Mouse (Mus musculus): Measurements from ENCODE around the gene Anp32e. TPM values are rescaled to one million over a fixed set of nuclear protein-coding genes. Genes with fewer than 3 reads are reported as not detected.
"Not testable (repeated sequence)": the region's sequence is repeated elsewhere in the genome, so short reads cannot be mapped to it uniquely, and the experiment has no call there.

Gene Anp32e
- polyA plus RNA-seq, 1 experiment from 2014 or later: 54.2 TPM

DNA sequence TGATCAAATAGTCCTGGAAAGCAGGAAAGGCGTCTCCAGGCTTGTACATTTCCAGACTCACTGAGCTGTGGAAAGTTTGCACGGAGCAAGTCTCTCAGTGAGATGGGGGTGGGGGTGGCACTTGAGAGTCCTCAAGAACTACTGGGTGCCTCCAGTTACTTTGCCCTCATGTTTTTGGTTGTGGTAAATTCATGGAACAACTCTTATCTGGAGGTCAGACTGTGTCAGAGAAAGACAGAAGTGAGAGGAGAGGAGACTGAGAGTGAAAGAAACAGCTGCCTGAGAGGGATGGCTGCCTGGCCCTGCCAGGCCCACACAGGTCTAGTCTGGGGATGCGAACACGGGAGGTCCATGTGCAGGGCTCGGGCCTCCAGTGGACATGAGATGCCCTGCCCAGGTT is 26.3 kb downstream of the Anp32e start:
- H3K4me3 ChIP-seq (ENCODE audit: low read depth, low read length): no peak overlapping the region
- WGBS: 96% methylated on average over 5 of the region's 5 CpGs

GRCm38 (mm10) chr3:95957359-95958148 is 28.5 kb downstream of the Anp32e start:
- 62% methylated on average over 8 of the region's 8 CpGs for WGBS
- H3K36me3 ChIP-seq (ENCODE audit: control insufficient read depth, insufficient read depth, low read length): no peaks in the 10 kb centered on the region
- no peak overlapping the region for H3K9ac ChIP-seq (replicated peaks; ENCODE audit: low read depth, low read length)
- H3K27ac ChIP-seq (ENCODE audit: low read length): 0 out of 2 replicates have a peak overlapping the region, but pooled peaks have one; percentile 3
- ATAC-seq (ENCODE audit: insufficient number of reproducible peaks, insufficient read depth, low FRiP score, low read depth): no peak
- no peaks in the 10 kb centered on the region for H3K27me3 ChIP-seq (ENCODE audit: control insufficient read depth, insufficient read depth, low read length)
- H3K9me3 ChIP-seq (ENCODE audit: control insufficient read depth, low read depth, low read length): no peaks in the 10 kb centered on the region
- H3K4me2 ChIP-seq (replicated peaks; ENCODE audit: low read depth, low read length): no peak overlapping the region
- 0 out of 2 replicates have a peak, but pooled peaks cover 4% of the 10 kb centered on the region for H3K4me1 ChIP-seq (ENCODE audit: control insufficient read depth, insufficient read depth, low read length)
- no peak overlapping the region for H3K4me3 ChIP-seq (ENCODE audit: low read depth, low read length)

More for the DNA sequence above, 26.3 kb downstream of the Anp32e start:
- ATAC-seq (ENCODE audit: insufficient number of reproducible peaks, insufficient read depth, low FRiP score, low read depth): no peak
- Histone ChIP-seq H3K9ac (replicated peaks; ENCODE audit: low read depth, low read length) (no peak overlapping the region), H3K9me3 (ENCODE audit: control insufficient read depth, low read depth, low read length) (no peaks in the 10 kb centered on the region), H3K27ac (ENCODE audit: low read length) (no peak overlapping the region), H3K36me3 (ENCODE audit: control insufficient read depth, insufficient read depth, low read length) (no peaks in the 10 kb centered on the region), H3K4me2 (replicated peaks; ENCODE audit: low read depth, low read length) (no peak overlapping the region), H3K27me3 (ENCODE audit: control insufficient read depth, insufficient read depth, low read length) (no peaks in the 10 kb centered on the region), H3K4me1 (ENCODE audit: control insufficient read depth, insufficient read depth, low read length) (0 out of 2 replicates have a peak, but pooled peaks cover 4% of the 10 kb centered on the region)

DNA sequence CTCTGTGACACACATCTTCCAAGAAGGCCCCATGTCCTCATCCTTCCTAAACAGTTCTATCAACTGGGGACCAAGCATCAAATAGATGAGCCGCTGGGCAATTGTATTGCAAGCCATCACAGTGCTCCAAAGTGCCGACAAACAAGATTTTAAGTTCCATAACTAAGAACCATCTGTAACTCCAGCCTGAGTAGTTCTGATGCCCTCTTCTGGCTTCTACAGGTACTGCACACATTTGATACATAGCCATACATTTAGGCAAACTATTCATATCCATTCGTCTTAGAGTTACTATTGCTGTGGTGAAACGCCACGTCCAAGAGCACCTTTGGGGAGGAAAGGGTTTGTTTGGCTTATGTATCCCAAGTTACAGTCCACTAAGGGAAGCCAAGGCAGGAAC is 30.0 kb downstream of the Anp32e start:
- H3K4me3 ChIP-seq (ENCODE audit: low read depth, low read length): no peak overlapping the region
- 0 out of 2 replicates have a peak, but pooled peaks cover 4% of the 10 kb centered on the region for H3K4me1 ChIP-seq (ENCODE audit: control insufficient read depth, insufficient read depth, low read length)
- ATAC-seq (ENCODE audit: insufficient number of reproducible peaks, insufficient read depth, low FRiP score, low read depth): no peak
- WGBS: 81% methylated on average over 5 of the region's 5 CpGs
- H3K27me3 ChIP-seq (ENCODE audit: control insufficient read depth, insufficient read depth, low read length): no peaks in the 10 kb centered on the region
- no peak overlapping the region for H3K4me2 ChIP-seq (replicated peaks; ENCODE audit: low read depth, low read length)
- no peaks in the 10 kb centered on the region for H3K9me3 ChIP-seq (ENCODE audit: control insufficient read depth, low read depth, low read length)
- H3K9ac ChIP-seq (replicated peaks; ENCODE audit: low read depth, low read length): no peak overlapping the region
- H3K27ac ChIP-seq (ENCODE audit: low read length): no peak overlapping the region
- no peaks in the 10 kb centered on the region for H3K36me3 ChIP-seq (ENCODE audit: control insufficient read depth, insufficient read depth, low read length)

DNA sequence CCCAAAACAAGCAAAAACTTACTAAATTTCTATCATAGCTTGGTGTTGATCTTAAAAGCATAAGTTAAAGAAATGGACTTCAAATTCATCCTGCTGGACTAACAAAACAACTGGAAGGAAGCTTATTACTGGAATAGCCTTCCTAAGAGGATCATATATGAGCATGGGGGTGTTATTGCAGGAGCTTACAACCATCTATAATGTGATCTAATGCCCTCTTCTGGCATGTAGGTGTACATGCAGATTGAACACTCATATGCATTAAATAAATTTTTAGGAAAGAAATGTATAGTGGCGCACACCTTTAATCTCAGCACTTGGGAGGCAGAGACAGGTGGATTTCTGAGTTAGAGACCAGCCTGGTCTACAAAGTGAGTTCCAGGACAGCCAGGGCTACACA is 30.8 kb downstream of the Anp32e start:
- 93% methylated on average over 1 of the region's 1 CpGs for WGBS
- Histone ChIP-seq H3K4me1 (ENCODE audit: control insufficient read depth, insufficient read depth, low read length) (0 out of 2 replicates have a peak, but pooled peaks cover 4% of the 10 kb centered on the region), H3K9ac (replicated peaks; ENCODE audit: low read depth, low read length) (no peak overlapping the region), H3K27ac (ENCODE audit: low read length) (no peak overlapping the region), H3K9me3 (ENCODE audit: control insufficient read depth, low read depth, low read length) (no peaks in the 10 kb centered on the region), H3K27me3 (ENCODE audit: control insufficient read depth, insufficient read depth, low read length) (no peaks in the 10 kb centered on the region), H3K36me3 (ENCODE audit: control insufficient read depth, insufficient read depth, low read length) (no peaks in the 10 kb centered on the region), H3K4me3 (ENCODE audit: low read depth, low read length) (no peak overlapping the region), H3K4me2 (replicated peaks; ENCODE audit: low read depth, low read length) (no peak overlapping the region)
- ATAC-seq (ENCODE audit: insufficient number of reproducible peaks, insufficient read depth, low FRiP score, low read depth): no peak

GRCm38 (mm10) chr3:95962182-95962581 is 33.1 kb downstream of the Anp32e start:
- H3K9me3 ChIP-seq (ENCODE audit: control insufficient read depth, low read depth, low read length); H3K27ac ChIP-seq (ENCODE audit: low read length); H3K4me3 ChIP-seq (ENCODE audit: low read depth, low read length); H3K27me3 ChIP-seq (ENCODE audit: control insufficient read depth, insufficient read depth, low read length); H3K36me3 ChIP-seq (ENCODE audit: control insufficient read depth, insufficient read depth, low read length); H3K9ac ChIP-seq (replicated peaks; ENCODE audit: low read depth, low read length); ATAC-seq (ENCODE audit: insufficient number of reproducible peaks, insufficient read depth, low FRiP score, low read depth); H3K4me2 ChIP-seq (replicated peaks; ENCODE audit: low read depth, low read length); H3K4me1 ChIP-seq (ENCODE audit: control insufficient read depth, insufficient read depth, low read length): not testable (repeated sequence)
- WGBS: 79% methylated on average over 8 of the region's 8 CpGs

- no peak for ATAC-seq (ENCODE audit: insufficient number of reproducible peaks, insufficient read depth, low FRiP score, low read depth)
- WGBS: 45% methylated on average over 2 of the region's 2 CpGs
- no peak overlapping the region for H3K27ac ChIP-seq (ENCODE audit: low read length)
- no peak overlapping the region for H3K4me3 ChIP-seq (ENCODE audit: low read depth, low read length)
- no peaks in the 10 kb centered on the region for H3K36me3 ChIP-seq (ENCODE audit: control insufficient read depth, insufficient read depth, low read length)
- H3K9me3 ChIP-seq (ENCODE audit: control insufficient read depth, low read depth, low read length): no peaks in the 10 kb centered on the region
- H3K9ac ChIP-seq (replicated peaks; ENCODE audit: low read depth, low read length): no peak overlapping the region
- no peaks in the 10 kb centered on the region for H3K27me3 ChIP-seq (ENCODE audit: control insufficient read depth, insufficient read depth, low read length)
- no peaks in the 10 kb centered on the region for H3K4me1 ChIP-seq (ENCODE audit: control insufficient read depth, insufficient read depth, low read length)
- no peak overlapping the region for H3K4me2 ChIP-seq (replicated peaks; ENCODE audit: low read depth, low read length)
These were observed 34.2 kb downstream of the Anp32e start for GRCm38 (mm10) chr3:95963230-95963629.

DNA sequence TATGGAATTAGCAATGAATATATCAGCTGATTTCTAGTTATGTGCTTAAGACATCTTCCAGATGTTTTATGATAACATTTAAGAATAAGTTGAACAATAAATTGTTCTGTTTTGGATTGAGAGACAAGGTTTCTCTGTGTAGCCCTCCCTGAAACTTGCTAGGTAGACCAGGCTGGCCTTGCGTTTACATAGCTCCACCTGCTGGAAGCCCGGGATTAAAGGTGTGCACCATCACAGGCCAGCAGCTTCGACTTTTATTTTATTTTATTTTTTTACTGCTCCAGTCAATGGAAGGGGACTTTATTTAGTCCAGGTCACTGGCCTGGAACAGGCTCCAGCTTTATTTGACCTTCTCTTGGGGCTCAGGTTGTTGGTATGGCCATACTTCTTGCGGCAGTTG is 34.6 kb downstream of the Anp32e start:
- H3K36me3 ChIP-seq (ENCODE audit: control insufficient read depth, insufficient read depth, low read length): no peaks in the 10 kb centered on the region
- H3K4me2 ChIP-seq (replicated peaks; ENCODE audit: low read depth, low read length): no peak overlapping the region
- WGBS: 38% methylated on average over 4 of the region's 4 CpGs
- H3K27me3 ChIP-seq (ENCODE audit: control insufficient read depth, insufficient read depth, low read length): no peaks in the 10 kb centered on the region
- H3K27ac ChIP-seq (ENCODE audit: low read length): no peak overlapping the region
- H3K4me1 ChIP-seq (ENCODE audit: control insufficient read depth, insufficient read depth, low read length): no peaks in the 10 kb centered on the region
- no peak for ATAC-seq (ENCODE audit: insufficient number of reproducible peaks, insufficient read depth, low FRiP score, low read depth)
- no peaks in the 10 kb centered on the region for H3K9me3 ChIP-seq (ENCODE audit: control insufficient read depth, low read depth, low read length)
- no peak overlapping the region for H3K4me3 ChIP-seq (ENCODE audit: low read depth, low read length)
- no peak overlapping the region for H3K9ac ChIP-seq (replicated peaks; ENCODE audit: low read depth, low read length)

GRCm38 (mm10) chr3:95965518-95966451 is 36.7 kb downstream of the Anp32e start:
- ATAC-seq (ENCODE audit: insufficient number of reproducible peaks, insufficient read depth, low FRiP score, low read depth): no peak

More at GRCm38 (mm10) chr3:95965518-95966451, 36.7 kb downstream of the Anp32e start:
- H3K4me3 ChIP-seq (ENCODE audit: low read depth, low read length): no peak overlapping the region
- WGBS: 10% methylated on average over 7 of the region's 7 CpGs
- H3K27me3 ChIP-seq (ENCODE audit: control insufficient read depth, insufficient read depth, low read length): no peaks in the 10 kb centered on the region
- H3K4me2 ChIP-seq (replicated peaks; ENCODE audit: low read depth, low read length): peak overlapping the region; percentile 23; the same call in 1 of the 2 replicates
- no peaks in the 10 kb centered on the region for H3K9me3 ChIP-seq (ENCODE audit: control insufficient read depth, low read depth, low read length)
- H3K4me1 ChIP-seq (ENCODE audit: control insufficient read depth, insufficient read depth, low read length): no peaks in the 10 kb centered on the region
- H3K36me3 ChIP-seq (ENCODE audit: control insufficient read depth, insufficient read depth, low read length): no peaks in the 10 kb centered on the region
- no peak overlapping the region for H3K27ac ChIP-seq (ENCODE audit: low read length)
- no peak overlapping the region for H3K9ac ChIP-seq (replicated peaks; ENCODE audit: low read depth, low read length)
